Mouse (Mus musculus) monocyte, adult 5-6 weeks (primary cell): ENCODE measurements around the gene Apoa1. TPM values are rescaled to one million over a fixed set of nuclear protein-coding genes. Genes with fewer than 3 reads are reported as not detected.

Source experiments
- ATAC-seq: fragments of 153-309, 156-312 bp; replicated peaks from 2 replicates; pipeline ENCODE4 v1.8.0; 2017; ENCODE audit warnings: mild to moderate bottlenecking; ENCODE audit not compliant: low TSS enrichment, insufficient number of reproducible peaks, severe bottlenecking, poor library complexity, low FRiP score
- total RNA-seq: library from RNA; stranded (forward); fragments of 200-1000, 200-491, 200-594 nt; gene quantifications from 3 replicates; pipeline ENCODE4 v1.2.3, GENCODE M21; 2017

Apoa1 gene
- total RNA-seq = not detected in 3 replicates

DNA sequence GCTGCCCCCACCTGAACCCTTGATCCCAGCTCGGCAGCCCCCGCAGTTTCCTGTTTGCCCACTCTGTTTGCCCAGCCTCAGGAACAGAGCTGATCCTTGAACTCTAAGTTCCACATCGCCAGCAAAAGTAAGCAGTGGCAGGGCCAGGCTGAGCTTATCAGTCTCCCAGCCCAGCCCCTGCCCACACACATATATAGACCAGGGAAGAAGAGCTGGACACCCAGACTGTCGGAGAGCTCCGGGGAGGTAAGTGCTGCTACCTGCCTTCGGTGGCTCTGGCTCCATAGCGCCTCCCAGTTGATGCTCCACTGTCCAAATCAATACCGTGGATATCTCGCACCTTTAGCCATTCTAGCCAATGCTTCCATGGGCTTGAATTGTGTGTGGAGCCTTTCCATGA, at the start of gene Apoa1:
TSS of gene Apoa1 (plus strand) at position 90 of the 400 bp plus-strand sequence.
- no peak for ATAC-seq

DNA sequence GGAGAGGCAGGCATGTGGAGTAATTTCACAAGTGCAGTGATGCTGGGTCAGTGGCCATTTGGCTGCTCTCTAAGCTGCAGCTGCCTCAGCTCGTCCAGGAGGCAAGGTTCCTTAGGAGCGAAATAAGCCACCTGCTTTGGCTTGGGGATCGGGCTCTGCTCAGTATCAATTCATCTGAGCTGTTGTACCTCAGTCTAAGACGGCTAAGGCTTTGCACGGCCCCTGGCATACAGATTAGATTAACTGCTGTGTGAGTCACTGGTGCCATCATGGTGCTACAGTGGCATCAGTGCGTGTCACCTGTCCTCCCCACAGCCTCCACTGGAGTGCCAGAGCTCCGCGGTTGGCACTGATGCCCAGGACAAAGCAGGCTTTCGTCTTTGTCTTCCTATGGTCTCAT, 49.8 kb upstream of the Apoa1 start:
- ATAC-seq = no peak

DNA sequence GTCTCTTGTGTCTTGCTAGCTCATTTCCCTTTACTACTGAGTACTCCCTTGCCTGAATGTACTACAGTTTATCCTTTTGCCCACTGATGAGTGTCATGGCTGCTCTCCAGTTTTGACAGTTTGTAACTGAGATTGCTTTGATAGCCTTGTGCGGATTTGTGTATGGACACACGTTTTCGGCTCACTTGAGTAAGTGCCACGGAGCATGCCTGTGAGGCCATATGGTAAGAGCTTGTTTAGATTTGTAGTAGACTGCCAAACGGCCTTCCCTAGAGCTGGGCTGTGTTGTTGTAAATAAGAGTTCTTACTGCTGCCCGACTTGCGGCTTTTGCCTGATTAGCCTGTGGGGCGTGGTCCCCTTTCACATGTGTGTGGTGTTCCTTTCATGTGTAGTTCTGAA, 47.1 kb upstream of the Apoa1 start:
- no peak for ATAC-seq

DNA sequence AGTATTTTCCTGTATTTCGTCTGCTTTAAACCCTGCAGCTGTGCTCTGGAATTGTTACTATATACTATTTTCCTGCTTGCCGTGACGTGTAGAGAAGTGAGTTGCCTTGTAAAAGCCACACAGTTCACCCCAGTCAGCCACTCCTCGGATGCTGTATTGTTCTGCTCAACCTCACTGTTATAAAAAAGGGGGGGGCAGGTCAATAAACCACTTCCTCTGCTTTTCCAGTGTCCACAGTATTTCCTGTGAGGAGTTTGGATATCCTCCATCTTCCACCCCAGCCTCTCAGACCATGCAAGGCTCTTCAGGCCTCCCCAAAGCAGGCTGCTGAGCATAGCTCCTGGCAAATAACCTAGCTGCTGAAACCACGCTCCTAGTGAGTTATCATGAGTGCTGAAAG, 43.8 kb upstream of the Apoa1 start:
- ATAC-seq = no peak

GRCm38 (mm10) chr9:46185191-46185590, 43.2 kb upstream of the Apoa1 start:
- ATAC-seq = 0 out of 2 replicates have a peak, but pooled peaks have one; percentile 59

DNA sequence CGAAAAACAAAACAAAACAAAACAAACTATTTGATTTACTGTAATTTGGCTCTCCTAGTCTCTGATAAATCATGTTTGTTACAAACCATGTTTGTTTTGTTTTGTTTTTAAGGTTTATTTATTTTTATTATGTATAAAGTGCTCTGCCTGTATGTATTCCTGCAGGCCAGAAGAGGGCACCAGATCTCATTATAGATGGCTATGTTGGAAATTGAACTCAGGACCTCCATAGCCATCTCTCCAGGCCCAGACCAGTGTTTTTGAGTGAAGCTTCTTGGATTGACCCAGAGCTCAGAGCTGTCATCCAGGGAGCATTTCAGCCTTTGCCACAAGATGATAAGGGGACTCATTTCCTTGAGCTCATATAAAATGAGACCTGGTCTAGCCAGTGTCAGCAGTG, 42.0 kb upstream of the Apoa1 start:
- no peak for ATAC-seq

GRCm38 (mm10) chr9:46188370-46188769, 40.0 kb upstream of the Apoa1 start:
- no peak for ATAC-seq

DNA sequence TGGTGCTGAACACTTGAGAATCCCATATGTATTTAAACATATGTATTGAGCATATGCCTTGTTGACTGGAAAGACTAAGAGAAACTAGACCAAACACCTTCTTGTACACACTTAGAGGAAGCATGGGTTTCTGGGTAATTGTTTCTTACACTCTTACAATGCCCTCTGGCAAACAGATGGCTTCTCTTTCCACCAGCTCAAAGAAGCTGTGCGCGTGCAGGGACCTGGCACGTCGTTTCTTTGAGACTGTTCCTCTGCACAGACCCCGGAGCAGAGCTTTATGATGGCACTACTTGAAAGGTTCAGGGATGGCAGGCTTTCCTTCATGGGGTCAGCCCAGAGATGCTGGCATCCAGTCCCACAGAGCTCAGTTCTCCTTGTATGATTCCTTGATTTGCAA, 39.4 kb upstream of the Apoa1 start:
- no peak for ATAC-seq

- no peak for ATAC-seq
These were observed 39.0 kb upstream of the Apoa1 start for GRCm38 (mm10) chr9:46189381-46189780.

GRCm38 (mm10) chr9:46191234-46191633, 37.1 kb upstream of the Apoa1 start:
- no peak for ATAC-seq

DNA sequence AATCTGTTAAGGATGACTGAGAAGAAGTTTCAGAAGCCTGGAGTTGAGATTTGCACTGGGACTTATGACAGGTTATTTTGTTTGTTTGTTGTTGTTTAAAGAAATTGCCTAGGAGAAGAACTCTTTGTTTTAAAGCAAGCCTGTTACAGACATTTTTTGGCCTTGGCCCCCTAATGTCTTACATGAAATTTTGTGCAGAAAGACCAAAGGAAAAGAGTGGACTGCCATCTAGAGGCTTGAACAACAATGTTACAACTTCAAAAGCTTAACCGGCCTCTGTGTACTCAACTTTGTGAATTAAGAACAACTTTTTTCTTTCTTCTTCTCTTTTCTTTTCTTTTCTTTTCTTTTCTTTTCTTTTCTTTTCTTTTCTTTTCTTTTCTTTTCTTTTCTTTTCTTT, 36.7 kb upstream of the Apoa1 start:
- ATAC-seq = no peak

DNA sequence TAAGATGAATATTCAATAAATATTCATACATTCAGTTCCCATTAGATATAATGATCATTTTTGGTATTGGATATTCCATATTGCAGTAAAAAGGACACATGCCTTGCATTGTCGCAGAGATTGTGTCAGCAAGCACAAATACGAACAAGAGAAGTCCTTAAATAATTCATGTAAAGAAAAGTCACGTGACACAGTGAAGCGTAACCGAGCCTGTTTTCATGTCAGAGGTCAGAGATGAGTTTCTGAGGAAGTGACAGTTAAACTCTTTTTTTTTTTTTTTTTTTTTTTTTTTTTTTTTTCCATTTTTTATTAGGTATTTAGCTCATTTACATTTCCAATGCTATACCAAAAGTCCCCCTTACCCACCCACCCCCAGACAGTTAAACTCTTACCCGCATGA, 35.7 kb upstream of the Apoa1 start:
- ATAC-seq = no peak

- ATAC-seq = no peak
These were observed 33.6 kb upstream of the Apoa1 start for GRCm38 (mm10) chr9:46194809-46195208.

DNA sequence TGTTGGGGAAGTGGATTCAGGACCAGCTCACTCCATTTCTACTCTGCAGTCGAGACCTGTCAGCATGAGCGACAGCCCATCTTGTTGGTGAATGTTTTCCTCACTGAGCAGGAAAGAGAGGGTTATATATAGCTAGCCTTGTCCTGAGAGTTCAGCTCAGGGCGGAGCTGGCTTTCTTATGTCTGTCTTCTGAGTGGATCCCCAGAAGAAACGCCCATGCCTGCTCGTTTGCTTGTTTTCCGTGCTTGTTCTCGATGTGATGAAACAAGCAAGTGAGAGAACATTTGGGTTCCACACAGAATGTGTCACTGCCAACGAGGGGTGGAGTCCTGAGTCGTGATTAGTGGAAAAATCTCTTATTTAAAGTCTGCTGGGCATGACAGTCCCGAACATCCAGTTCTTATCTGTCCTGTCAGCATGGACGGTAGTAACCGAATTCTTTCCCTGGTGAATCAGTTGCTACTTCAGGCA, 31.6 kb upstream of the Apoa1 start:
- ATAC-seq = no peak

DNA sequence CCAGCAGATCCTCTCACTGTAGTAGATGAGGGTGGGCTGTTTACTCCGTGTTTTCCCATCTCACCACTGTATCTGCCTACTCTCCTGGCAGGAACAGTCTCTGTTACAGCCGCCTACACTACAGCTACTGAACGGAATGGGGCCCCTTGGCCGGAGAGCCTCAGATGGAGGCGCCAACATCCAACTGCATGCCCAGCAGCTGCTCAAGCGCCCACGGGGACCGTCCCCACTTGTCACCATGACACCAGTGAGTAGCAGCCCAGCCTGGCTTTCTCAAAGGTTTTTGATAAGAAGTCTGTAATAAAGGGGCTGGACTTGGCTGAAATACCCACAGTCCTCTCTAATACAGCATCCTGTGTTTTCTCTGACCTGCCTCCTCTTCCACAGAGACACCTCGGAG, 29.9 kb upstream of the Apoa1 start:
- ATAC-seq = no peak

- ATAC-seq = no peak
These were observed 29.4 kb upstream of the Apoa1 start for GRCm38 (mm10) chr9:46198936-46199335.

DNA sequence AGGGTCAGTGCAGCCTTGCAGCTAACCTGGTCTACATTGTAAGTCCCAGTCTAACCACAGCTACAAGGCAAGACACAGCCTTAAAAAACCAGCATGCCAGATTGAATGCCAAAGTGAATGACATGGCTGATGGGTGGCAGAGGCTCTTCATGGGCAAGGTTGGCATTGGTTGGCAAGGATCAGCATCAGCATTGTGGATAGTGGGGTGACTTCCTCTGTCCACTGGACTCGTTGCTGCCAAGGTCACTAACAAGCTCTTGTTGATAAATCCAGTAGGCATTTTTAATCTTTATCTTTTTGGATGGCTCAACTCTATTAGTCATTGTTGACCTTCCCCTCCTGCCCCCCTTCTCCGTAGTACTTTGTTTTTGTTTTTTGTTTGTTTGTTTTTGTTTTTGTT, 28.8 kb upstream of the Apoa1 start:
- ATAC-seq = no peak

GRCm38 (mm10) chr9:46206834-46207500, 21.4 kb upstream of the Apoa1 start:
- ATAC-seq = no peak

GRCm38 (mm10) chr9:46207501-46207869, 20.9 kb upstream of the Apoa1 start:
- no peak for ATAC-seq

DNA sequence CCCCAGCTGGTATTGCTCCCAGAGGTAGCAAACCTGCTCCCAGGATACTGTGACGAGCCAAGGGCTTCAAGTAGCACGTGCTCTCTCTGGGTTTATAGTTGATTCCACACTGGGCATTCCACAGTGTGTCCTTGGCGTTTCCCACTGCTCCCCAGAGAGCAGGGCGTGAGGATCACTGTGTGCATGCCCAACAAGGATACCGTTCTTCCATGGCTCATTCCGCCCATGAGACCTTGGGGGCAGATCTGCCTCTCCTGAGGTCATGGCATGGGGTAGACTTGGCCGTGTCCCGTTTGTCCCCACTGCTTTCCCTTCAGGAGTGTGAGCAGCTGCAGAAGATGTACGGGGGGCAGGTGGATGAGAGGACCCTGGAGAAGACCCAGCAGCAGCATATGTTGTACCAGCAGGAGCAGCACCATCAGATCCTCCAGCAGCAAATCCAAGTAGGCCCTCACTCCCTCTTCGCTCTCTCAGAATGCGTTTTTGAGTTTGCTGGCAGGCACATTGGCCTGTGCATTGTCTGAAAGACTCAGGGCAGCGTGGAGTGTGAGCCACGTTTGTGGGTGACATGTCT, 19.9 kb upstream of the Apoa1 start:
- ATAC-seq = no peak

GRCm38 (mm10) chr9:46210473-46210872, 17.9 kb upstream of the Apoa1 start:
- no peak for ATAC-seq
